Mouse (Mus musculus) kidney, postnatal 10 days (tissue): ENCODE data around the gene Serf2.

Source experiments
- DNase-seq: peaks from one replicate; pipeline ENCODE4 v3.0.0; 2021; ENCODE audit warnings: mixed read lengths

Serf2 gene

GRCm38 (mm10) chr2:121448739-121449535, at the start of gene Serf2:
Gene Serf2, plus strand, starts transcription at chr2:121449195.
- DNase-seq = peak; percentile 100

GRCm38 (mm10) chr2:121403296-121403695, 45.7 kb upstream of the Serf2 start:
- DNase-seq = peak; percentile 28

DNA sequence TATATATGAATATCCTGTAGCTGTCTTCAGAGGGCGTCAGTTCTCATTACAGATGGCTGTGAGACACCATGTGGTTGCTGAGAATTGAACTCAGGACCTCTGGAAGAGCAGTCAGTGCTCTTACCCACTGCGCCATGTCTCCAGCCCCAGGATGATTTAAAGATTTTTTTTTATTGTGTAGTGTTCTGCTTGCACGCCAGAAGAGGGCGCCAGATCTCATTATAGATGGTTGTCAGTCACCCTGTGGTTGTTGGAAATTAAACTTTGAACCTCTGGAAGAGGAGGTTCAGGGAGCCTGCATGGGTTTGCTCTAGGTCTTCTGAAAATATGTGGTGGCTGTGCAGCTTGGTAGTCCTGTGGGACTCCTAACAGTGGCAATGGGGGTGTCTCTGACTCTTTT, 40.8 kb upstream of the Serf2 start:
- DNase-seq = peak; percentile 29

DNA sequence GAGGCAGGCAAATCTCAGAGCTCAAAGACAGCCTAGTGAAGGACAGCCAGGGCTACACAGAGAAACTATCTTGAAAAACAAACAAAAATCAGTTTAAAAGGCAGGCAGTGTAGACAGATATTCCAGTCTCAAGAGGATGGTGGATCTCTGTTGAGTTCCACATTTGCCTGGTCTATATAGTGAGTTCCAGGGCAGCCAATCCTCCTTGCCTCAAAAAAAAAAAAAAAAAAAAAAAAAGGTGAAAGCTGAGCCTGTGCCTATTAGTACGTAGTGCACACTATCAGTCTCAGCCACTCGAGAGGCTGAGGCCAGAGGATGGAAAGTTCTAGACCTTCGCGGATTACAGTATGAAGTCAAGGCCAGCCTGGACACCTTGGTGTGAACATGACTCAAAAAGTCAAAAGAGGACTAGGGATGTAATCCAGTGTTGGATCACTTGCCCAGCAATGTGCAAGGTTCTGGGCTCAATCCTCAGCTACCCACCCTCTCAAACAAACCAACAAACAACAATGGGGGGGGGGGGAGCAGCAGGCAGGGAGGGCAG, 36.1 kb upstream of the Serf2 start:
- no peak for DNase-seq

GRCm38 (mm10) chr2:121413387-121414042, 35.5 kb upstream of the Serf2 start, which contains the start of the genes Pdia3 and Catsper2:
Gene Pdia3, plus strand, starts transcription at chr2:121413775.
Gene Catsper2, minus strand, starts transcription at chr2:121413792.
- peak; percentile 98 for DNase-seq

- DNase-seq = no peak
Observed at GRCm38 (mm10) chr2:121414139-121414685, 34.8 kb upstream of the Serf2 start.

- DNase-seq = no peak
Observed at GRCm38 (mm10) chr2:121415103-121415502, 33.9 kb upstream of the Serf2 start.

DNA sequence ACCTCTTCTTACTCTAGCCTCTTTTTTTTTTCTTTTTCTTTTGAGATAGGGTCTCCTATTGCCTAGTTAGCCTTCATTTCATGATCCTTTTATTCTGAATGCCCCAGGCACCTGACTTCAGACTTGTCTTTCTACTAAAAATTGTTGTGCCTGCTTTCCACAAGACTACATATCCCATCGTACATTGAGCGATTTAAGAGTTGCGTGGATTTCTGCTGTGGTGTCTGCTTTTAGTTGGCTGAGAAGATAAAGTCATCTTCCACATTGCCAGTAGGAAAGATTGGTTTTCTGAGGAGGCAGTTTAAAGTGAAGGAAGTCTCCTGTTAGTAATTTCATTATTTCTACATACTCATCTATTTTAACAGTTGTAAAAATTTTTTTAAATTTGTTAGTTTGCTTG, 33.4 kb upstream of the Serf2 start:
- no peak for DNase-seq

DNA sequence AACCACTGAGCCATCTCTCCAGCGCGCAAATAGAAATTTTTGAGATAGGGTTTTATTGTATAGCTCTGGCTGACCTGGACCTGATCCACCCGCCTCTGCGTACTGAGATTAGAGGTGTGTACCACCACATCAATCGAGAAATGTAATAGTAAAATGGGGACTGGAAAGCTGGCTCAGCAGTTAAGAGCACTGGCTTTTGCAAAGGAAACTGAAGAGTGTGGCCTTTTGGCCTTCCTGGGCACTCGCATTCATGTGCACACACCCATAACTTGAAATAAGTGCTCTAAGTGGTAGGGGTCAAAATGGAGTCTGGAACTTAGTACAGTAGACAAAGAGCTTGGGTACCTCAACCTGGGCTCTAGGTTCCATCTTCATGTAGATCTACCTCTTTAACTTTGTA, 32.6 kb upstream of the Serf2 start:
- DNase-seq = no peak

GRCm38 (mm10) chr2:121418476-121418875, 30.5 kb upstream of the Serf2 start:
- no peak for DNase-seq

- no peak for DNase-seq
Observed at GRCm38 (mm10) chr2:121423166-121423565, 25.8 kb upstream of the Serf2 start.

DNA sequence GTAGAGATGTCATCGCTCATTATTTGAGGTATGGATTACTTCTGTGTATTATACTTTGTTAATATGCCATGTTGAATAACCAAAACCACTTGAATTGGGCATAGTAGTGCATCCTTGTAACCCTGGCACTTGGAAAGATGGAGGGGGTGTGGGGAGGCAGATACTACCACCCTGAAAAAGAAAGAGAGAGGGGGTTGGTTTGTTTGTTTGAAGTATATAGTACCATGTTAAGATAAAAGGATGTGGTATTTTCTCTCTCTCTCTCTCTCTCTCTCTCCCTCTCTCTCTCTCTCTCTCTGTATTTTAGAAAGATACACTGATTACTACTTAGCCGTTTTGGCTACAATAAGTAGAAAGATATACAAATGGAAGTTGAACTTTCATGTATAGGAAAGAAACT, 23.1 kb upstream of the Serf2 start:
- DNase-seq = no peak

DNA sequence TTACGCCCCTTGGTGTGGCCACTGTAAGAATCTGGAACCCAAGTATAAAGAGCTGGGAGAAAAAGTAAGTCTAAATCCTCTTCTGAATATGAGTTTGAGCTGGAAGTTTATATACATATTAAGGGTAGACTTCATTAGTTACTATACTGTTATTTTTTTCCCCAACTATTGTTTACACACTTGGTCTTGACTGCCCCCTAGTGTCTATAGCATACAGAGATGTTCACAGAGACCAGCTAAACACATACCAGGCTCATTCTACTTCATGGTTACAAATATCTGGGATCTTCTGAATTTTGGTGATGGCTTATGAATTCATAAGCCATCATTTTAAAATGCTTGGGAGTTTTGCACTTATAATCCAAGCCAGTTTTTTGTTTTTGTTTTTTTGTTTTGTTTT, 14.1 kb upstream of the Serf2 start:
- DNase-seq = no peak

DNA sequence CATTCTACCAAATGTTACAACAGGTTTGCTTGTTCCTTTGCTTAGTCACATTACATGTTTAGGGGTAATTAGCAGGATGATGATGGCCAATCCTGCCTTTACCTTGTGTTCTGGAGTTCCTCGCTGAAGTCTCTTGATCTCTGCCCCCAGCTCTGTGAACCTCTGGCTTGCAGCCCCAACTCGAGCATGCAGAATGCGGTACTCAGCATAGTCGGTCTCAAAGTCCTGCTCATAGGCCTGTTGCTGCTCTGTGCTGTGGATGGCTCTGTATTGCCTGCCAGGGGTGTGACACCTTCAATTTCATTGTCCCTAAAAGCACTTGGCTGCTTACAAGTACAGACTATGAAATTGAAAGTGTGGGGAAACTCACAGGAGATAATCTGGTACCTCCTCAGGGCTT, 9.2 kb upstream of the Serf2 start:
- peak; percentile 55 for DNase-seq

GRCm38 (mm10) chr2:121440834-121441605, 8.0 kb upstream of the Serf2 start:
- no peak for DNase-seq

DNA sequence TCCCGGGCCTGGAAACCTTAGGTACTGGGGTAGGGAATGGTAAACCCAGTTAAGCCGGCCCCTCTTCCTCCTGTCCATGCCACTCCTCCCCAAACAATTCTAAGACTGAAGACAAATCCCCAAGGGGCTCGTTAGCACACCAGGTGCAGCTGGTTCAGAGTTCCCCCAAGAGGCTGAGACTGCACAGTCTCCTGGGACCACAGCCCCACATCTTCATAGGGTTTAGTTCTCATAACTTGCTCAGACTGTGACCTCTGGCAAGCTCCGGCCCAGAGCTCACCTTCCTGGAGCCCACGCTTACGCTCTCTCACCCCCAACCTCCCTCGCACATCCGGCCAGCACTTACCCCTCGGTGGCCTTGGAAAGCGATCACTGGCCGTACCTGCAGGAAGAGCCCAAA, 7.2 kb upstream of the Serf2 start:
- peak; percentile 12 for DNase-seq

DNA sequence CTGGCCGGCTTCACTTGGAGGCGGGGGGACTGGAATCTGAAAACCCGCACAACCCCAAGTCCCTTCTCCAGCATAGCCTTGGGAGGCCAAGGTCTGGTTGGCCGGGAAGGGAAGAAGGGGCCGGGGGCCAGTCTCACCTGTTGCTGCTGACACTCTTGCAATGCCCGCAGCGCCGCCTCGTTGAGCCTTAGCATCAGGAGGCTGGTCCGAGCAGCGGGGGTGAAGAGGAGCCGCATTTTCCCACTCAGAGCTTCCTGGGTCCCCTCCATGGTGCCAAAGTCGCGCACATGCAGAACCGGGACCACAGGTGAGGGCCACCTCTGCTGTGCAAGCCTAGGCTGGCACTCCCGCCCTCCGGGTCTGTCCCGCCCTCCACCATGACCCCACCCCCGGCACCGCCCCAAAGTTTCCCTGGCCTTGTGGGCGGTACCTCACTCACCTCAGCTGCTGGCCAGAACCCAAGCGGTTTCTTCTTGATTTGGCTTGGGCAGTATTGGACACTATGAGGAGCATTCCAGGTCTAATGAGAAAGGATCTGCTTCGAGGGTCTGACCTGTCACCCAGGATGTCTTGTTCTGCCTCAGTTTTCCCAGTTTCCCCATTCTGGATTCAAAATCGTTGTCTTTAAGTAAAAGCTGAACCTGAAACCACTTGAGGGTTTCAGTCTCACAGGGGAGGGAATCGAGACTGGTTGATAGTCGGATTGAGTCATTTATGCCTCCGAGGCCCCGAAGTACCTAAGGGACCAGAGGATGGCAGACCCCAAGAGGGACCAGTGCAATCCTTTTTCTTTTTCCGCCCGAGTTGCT, 6.5 kb upstream of the Serf2 start:
- DNase-seq = peak; percentile 89

- peak; percentile 28 for DNase-seq
Observed at GRCm38 (mm10) chr2:121443068-121443349, 6.0 kb upstream of the Serf2 start.

DNA sequence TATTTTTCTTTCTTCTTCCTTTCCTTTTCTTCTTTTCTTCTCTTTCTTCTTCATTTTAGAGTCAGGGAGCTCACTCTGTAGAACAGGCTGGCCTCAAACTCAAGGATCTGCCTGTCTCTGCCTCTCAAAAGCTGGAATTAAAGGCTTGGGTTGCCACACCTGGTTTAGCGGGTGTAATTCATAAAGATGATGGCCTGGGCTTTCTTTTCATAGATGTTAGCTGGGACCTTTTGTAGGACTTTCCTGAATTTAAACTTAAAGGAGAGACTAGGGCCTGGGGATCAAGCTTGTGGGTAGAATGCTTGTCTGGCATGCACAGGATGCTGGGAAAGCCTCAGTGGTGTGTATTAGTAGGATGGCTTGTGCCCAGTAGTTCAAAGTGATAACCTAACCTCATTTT, 4.8 kb upstream of the Serf2 start, which contains the start of gene Ell3:
Ell3 (minus strand) TSS at position 101 of the 400 bp plus-strand sequence.
- DNase-seq = no peak

DNA sequence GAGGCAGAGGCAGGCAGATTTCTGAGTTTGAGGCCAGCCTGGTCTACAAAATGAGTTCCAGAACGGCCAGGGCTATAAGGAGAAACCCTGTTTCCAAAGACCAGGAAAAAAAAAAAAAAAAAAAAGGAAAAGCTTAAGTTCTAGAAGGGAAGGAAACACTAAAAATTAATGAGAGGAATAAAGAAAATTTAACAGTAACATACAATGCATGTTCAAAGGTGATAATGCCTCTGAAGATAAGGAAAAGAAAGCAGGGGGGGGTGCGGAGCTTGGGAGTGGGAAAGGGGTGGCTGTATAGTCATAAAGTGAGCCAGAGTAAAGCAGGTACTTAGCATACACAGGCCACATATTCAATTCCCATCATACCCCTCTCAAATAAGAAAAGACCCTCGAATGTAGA, 3.9 kb upstream of the Serf2 start:
- DNase-seq = no peak

DNA sequence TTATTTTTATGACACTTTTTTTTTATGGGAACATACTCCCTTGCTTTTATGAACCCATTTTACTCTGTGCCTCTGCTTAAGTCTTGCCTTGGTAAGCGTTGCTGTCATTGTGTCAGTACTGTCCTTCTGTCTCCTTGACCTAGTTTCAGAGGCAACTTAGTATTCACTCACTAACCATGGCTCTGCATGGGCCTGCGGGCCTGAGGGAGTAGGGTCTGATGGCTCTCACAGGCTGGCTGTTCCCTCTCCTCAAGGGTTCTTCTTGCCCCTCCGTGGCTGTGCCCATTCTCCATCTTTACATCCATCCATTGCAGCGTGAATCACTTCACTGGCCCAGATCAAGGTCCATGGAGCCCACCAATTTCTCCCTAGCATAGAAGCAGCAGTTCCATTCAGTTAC, 2.5 kb upstream of the Serf2 start:
- no peak for DNase-seq

DNA sequence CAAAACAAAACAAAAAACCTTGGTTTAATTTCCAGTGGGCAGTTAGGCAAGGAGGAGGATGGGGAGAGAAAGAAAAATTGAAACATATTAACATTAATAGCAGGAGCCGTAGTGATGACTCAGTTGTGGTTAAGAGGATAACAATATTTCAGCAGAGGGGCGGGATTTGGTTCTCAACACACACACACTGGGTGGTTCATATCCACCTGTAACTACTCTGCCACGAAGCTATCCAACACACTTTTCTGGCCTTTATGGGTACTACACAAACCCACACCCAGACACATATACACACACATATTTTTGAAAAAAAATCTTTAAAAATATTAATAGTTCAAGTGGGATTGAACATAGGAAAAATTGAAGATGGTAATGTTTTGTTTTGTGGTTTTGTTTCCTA, 2.0 kb upstream of the Serf2 start:
- DNase-seq = no peak
